Mouse (Mus musculus) cortical plate, adult 2 months (tissue): ENCODE data around the gene Pcsk4.

Experiments
- CTCF ChIP-seq: fragments of 200-500 bp; IDR thresholded peaks from 2 replicates; pipeline ENCODE4 v1.5.1; 2011; ENCODE audit warnings: mild to moderate bottlenecking, control low read depth, low read length; ENCODE audit not compliant: insufficient read depth; ENCODE audit errors: extremely low read depth
- POLR2A ChIP-seq: fragments of 200-500 bp; IDR thresholded peaks from 2 replicates; pipeline ENCODE4 v1.6.1; 2011; ENCODE audit warnings: mild to moderate bottlenecking, low read length, control low read depth; ENCODE audit not compliant: insufficient read depth; ENCODE audit errors: extremely low read depth

DNA sequence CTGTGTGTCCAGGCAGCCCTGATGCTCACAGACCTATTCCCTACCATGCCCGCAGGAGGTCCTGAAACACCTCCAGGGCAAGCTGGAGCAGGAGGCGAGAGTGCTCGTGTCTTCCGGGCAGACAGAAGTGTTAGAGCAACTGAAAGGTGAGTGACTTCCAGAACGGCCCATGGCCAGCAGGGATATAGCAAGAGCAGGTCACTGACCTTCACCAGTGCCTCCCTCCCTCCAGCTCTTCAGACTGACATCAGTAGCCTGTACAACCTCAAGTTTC is 27.3 kb downstream of the Pcsk4 start:
- TF ChIP-seq CTCF (no peak), POLR2A (no peak)
